Mouse (Mus musculus): Measurements from ENCODE around the gene Agbl4.

- no peak for TF ChIP-seq POLR2A (IDR thresholded peaks at IDR 0.05; ENCODE audit: control insufficient read depth, low read depth, low read length)
- TF ChIP-seq CTCF (IDR thresholded peaks at IDR 0.05; ENCODE audit: control insufficient read depth, insufficient read depth, insufficient replicate concordance, low read depth, low read length): no peak
These were observed 1271.9 kb downstream of the Agbl4 start for GRCm38 (mm10) chr4:111669369-111669768.

Measured in testis, adult 2 months (tissue).